Mouse (Mus musculus) liver, embryonic 14.5 days (tissue): ENCODE results near the gene Car6. TPM values are rescaled to one million over a fixed set of nuclear protein-coding genes. Genes with fewer than 3 reads are reported as not detected.

Source experiments
- ATAC-seq: fragments of 200-750 bp; cut with Nextera tagmentation; 2 replicates; pipeline ENCODE4 v1.8.0; 2017; ENCODE audit warnings: moderate number of reproducible peaks, mild to moderate bottlenecking, moderate library complexity; ENCODE audit not compliant: insufficient read depth
- DNase-seq, 3 experiments: peaks; one replicate each; pipeline ENCODE4 v3.0.0-alpha.2; 2012 to 2013; ENCODE audit warnings: low read depth in 3 of 3, low spot score in 3 of 3
- H3K27ac ChIP-seq: fragments of 300-500 bp; sonication (generic); 2 replicates; pipeline ENCODE4 v1.5.1; 2014; ENCODE audit warnings: moderate library complexity, mild to moderate bottlenecking, control low read depth, inconsistent platforms
- H3K27me3 ChIP-seq: fragments of 300-500 bp; sonication (generic); 2 replicates; pipeline ENCODE4 v1.6.1; 2014; ENCODE audit warnings: mild to moderate bottlenecking, low read length, moderate library complexity; ENCODE audit not compliant: control insufficient read depth, insufficient read depth
- H3K36me3 ChIP-seq: fragments of 300-500 bp; sonication (generic); replicated peaks from 2 replicates; pipeline ENCODE4 v1.6.1; 2014; ENCODE audit warnings: low read depth; ENCODE audit not compliant: control insufficient read depth, insufficient read depth
- H3K4me1 ChIP-seq, 2 experiments: fragments of 200-500 bp in 1 of 2; fragments of 300-500 bp in 1 of 2; sonication (generic) in 1 of 2; replicated peaks; 2 replicates each; pipeline ENCODE4 v1.6.1; 2012 to 2014; ENCODE audit warnings: antibody characterized with exemption in 1 of 2, inconsistent platforms in 1 of 2, low read length in 1 of 2; ENCODE audit not compliant: control insufficient read depth in 2 of 2, insufficient read depth in 2 of 2
- H3K4me2 ChIP-seq: fragments of 300-500 bp; sonication (generic); 2 replicates; pipeline ENCODE4 v1.6.1; 2014; ENCODE audit warnings: low read depth, mild to moderate bottlenecking, control low read depth, moderate library complexity
- H3K4me3 ChIP-seq, 2 experiments: fragments of 200-500 bp in 1 of 2; fragments of 300-500 bp in 1 of 2; sonication (generic) in 1 of 2; 2 replicates each; pipeline ENCODE4 v1.5.1; 2012 to 2014; ENCODE audit warnings: low read depth in 2 of 2, low read length in 2 of 2, mild to moderate bottlenecking in 2 of 2, control low read depth in 1 of 2, inconsistent platforms in 1 of 2, moderate library complexity in 1 of 2; ENCODE audit not compliant: insufficient read depth in 1 of 2
- H3K9ac ChIP-seq: fragments of 300-500 bp; sonication (generic); replicated peaks from 2 replicates; pipeline ENCODE4 v1.6.1; 2014; ENCODE audit warnings: mild to moderate bottlenecking, control low read depth, moderate library complexity
- H3K9me3 ChIP-seq: fragments of 300-500 bp; sonication (generic); 2 replicates; pipeline ENCODE4 v1.6.1; 2016; ENCODE audit warnings: low read length, mixed read lengths; ENCODE audit not compliant: control insufficient read depth
- CTCF ChIP-seq: IDR thresholded peaks from 2 replicates; pipeline ENCODE4 v1.5.1; 2016; ENCODE audit warnings: antibody characterized with exemption, low read depth, control low read depth
- EP300 ChIP-seq: IDR thresholded peaks from 2 replicates; pipeline ENCODE4 v1.6.1; 2016; ENCODE audit warnings: antibody characterized with exemption, low read depth
- WGBS: fragments of 180-500 bp; shearing (Covaris S2); extraction: QIAGEN DNeasy Blood & Tissue Kit; methylation state at CpG from one replicate; pipeline ENCODE4 v1.1.7; 2014; ENCODE audit not compliant: insufficient replicate concordance; 5-methylcytosine and 5-hydroxymethylcytosine counted together
- polyA plus RNA-seq, 2 experiments: library from polyadenylated mRNA; depleted of rRNA in 1 of 2; stranded (reverse) in 1 of 2; unstranded in 1 of 2; fragments of >200 nt; fragmentation: Nextera tagmentation in 1 of 2; extraction: Ambion mirVana in 1 of 2; gene quantifications; 2 replicates each; pipeline versions ENCODE4 v1.2.1 to v1.2.3; 2012 to 2014

Car6 gene
- polyA plus RNA-seq, 2 experiments: 0.02 to 0.09 TPM

DNA sequence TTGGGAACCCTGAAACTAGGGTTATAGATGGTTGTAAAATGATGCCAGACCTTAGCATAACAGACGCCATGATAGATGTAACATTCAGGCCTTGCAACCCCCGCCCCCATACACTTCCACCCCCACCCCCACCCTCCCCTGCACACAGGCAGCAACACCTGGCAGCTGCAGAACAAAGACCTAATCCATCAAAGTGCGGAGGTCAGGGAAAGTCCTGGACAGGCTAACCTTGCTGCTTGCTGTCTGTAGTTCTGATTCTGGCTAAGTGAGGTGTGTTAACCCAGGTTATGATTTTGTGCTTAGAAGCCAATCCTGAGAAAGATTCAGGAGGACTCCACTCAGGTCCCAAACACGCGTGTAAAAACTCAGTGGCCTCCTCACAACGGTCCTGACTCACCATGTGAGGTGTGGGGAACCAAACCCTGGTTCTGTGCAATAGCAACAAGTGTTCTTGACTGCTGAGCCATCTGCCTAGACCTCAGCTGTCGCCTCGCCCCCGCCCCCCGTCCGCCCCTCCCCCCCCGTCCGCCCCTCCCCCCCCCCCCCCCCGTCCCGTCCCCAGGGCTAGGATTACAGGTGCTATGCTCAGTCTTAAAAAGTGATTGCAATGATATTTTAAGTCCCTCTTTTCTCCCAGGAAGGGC, 28.7 kb upstream of the Car6 start:
- Histone ChIP-seq H3K4me3 (no peak overlapping the region), H3K4me1 (peaks cover 2 to 18% of the 10 kb centered on the region in 2 experiments), H3K4me2 (no peak overlapping the region), H3K27me3 (no peaks in the 10 kb centered on the region), H3K36me3 (no peaks in the 10 kb centered on the region), H3K9me3 (no peaks in the 10 kb centered on the region), H3K27ac (no peak overlapping the region), H3K9ac (no peak overlapping the region)
- ATAC-seq (no peak), DNase-seq (no peak)
- WGBS: 35% methylated on average over 15 of the region's 15 CpGs
- TF ChIP-seq EP300: no peak
- TF ChIP-seq CTCF: no peak

DNA sequence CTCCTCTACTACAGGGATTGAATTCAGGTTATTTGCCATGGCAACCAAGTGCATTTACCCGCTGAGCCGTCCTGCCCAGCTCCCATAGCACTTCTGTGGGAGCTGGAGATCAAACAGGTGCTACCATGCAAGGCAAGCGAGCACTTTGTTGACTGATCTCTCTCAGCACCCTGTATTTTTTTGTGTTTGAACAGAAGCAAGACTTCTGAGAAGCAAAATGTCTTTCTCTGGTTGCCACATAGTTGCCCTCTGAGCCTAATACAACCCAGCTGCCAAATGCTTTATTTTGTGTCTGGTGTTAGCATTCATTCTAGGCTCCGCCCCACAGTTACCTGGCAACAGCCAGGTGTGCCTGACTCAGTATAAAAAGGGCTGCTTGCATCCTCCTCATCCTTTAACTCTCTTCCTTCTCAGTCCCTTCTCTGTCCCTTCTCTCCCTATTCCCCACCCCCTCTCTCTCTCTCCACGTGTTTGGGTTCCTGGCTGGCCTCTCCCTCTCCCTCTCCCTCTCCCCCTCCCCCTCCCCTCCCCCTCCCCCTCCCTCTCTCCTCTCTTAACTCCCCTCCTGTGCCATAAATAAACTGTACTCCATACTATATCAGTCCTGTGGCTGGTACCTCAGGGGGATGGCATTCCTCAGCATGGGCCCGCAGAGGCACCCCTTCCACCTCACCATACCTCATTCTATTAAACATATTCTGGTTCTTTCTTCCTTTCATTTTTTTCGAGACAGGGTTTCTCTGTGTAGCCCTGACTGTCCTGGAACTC, 27.6 kb upstream of the Car6 start:
- no peaks in the 10 kb centered on the region for H3K9me3 ChIP-seq
- H3K4me3 ChIP-seq: no peak overlapping the region
- H3K27ac ChIP-seq: no peak overlapping the region
- DNase-seq: no peak
- H3K9ac ChIP-seq: no peak overlapping the region
- no peak overlapping the region for H3K4me2 ChIP-seq
- ATAC-seq: no peak
- 52% methylated on average over 7 of the region's 7 CpGs for WGBS
- H3K4me1 ChIP-seq: peaks cover 0 to 13% of the 10 kb centered on the region in 2 experiments; a peak in 2 of 4 replicates
- H3K27me3 ChIP-seq: no peaks in the 10 kb centered on the region
- no peak for TF ChIP-seq EP300
- no peak for TF ChIP-seq CTCF
- no peaks in the 10 kb centered on the region for H3K36me3 ChIP-seq

DNA sequence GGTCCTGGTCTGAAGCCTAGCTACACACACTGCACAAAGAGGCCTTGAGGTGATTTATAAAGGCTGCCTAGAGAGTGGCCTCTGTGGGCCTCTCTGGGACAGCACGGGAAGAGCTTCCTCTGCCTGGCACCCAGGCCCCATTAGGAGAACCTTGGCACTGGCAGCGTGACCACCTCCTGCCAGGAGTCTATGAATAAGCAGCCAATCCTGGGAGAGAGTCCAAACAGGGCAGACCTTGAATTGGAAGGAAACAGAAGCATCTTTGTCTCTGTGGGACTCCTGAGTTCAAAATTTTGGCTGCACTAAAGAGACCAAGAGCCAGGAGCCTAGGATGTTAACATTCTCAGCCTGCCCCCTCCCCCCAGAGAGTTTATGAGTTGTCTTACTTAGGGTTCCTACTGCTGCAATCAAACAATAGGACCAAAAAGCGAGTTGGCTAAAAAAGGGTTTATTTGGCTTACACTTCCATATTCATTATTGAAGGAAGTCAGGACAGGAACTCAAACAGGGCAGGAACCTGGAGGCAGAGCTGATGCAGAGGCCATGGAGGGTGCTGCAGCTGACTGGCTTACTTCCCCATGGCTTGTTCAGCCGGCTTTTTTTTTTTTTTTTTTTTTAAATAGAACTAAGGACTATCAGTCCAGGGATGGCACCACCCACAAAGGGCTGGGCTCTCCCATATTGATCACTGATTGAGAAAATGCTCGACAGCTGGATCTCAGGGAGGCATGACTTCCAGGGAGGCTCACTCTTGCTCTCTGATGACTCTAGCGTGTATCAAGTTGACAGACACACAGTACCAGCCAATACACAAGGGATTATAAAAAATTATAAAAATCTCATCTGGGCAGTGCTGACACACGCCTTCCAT, 25.9 kb upstream of the Car6 start:
- DNase-seq: no peak
- Histone ChIP-seq H3K36me3 (no peaks in the 10 kb centered on the region), H3K27me3 (no peaks in the 10 kb centered on the region), H3K27ac (no peak overlapping the region), H3K9ac (no peak overlapping the region), H3K4me2 (no peak overlapping the region), H3K4me1 (peaks cover 0 to 13% of the 10 kb centered on the region in 2 experiments; a peak in 2 of 4 replicates), H3K9me3 (no peaks in the 10 kb centered on the region), H3K4me3 (no peak overlapping the region)
- no peak for TF ChIP-seq CTCF
- no peak for TF ChIP-seq EP300
- no peak for ATAC-seq
- WGBS: 37% methylated on average over 7 of the region's 7 CpGs

DNA sequence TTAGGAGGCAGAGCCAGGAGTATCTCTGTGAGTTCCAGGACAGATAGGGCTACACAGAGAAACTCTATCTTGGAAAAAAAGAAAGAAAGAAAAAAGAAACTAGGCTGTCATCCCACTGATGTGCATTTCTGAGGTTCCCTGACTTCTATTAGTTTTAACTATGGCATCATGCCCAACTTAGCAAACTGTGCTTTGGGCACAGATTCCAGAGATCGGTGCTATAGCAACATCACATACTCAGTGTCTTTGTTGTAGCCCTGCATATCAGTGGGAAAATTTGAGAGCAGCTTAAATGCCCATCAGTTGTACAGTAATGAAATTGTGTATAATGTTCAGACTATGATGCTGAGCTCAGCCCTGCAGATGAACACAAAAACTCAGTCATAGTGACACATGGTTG, 24.6 kb upstream of the Car6 start:
- WGBS: 82% methylated on average over 1 of the region's 1 CpGs
- DNase-seq (no peak), ATAC-seq (no peak)
- Histone ChIP-seq H3K4me2 (no peak overlapping the region), H3K27ac (no peak overlapping the region), H3K4me1 (peaks cover 0 to 16% of the 10 kb centered on the region in 2 experiments; a peak in 2 of 4 replicates), H3K9ac (no peak overlapping the region), H3K9me3 (no peaks in the 10 kb centered on the region), H3K36me3 (no peaks in the 10 kb centered on the region), H3K27me3 (no peaks in the 10 kb centered on the region), H3K4me3 (no peak overlapping the region)
- TF ChIP-seq EP300 (no peak), CTCF (no peak)

DNA sequence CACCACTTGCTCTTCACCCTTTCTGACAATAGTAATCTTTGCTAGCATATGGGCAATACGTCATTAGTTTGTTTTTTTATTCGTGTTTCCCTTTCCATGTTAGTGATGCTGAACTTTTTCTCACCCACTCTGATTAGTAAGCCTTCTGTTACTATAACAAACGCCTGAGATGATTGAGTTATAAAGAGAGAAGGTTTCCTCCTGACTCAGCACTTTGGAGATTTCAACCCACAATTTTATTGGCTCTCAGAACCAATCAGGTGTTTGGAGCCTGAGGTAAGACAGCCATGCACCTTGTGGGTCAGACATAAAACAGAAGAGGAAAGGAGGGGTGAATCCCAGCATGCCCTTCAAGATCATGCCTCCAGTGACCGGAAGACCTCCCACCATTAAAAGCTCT, 22.7 kb upstream of the Car6 start:
- ATAC-seq: no peak
- TF ChIP-seq CTCF (no peak), EP300 (no peak)
- no peak overlapping the region for H3K4me2 ChIP-seq
- peaks cover 0 to 13% of the 10 kb centered on the region in 2 experiments; a peak in 3 of 4 replicates for H3K4me1 ChIP-seq
- no peak for DNase-seq
- no peaks in the 10 kb centered on the region for H3K9me3 ChIP-seq
- 58% methylated on average over 4 of the region's 4 CpGs for WGBS
- H3K27ac ChIP-seq: no peak overlapping the region
- no peaks in the 10 kb centered on the region for H3K36me3 ChIP-seq
- no peak overlapping the region for H3K4me3 ChIP-seq
- no peaks in the 10 kb centered on the region for H3K27me3 ChIP-seq
- H3K9ac ChIP-seq: no peak overlapping the region
